Mouse (Mus musculus) embryonic fibroblast, embryonic 13.5 days (primary cell): Measurements from ENCODE around the gene Arpc2. TPM values are rescaled to one million over a fixed set of nuclear protein-coding genes. Genes with fewer than 3 reads are reported as not detected.

Experiments used
- H3K27ac ChIP-seq: 2 replicates; pipeline ENCODE4 v1.5.1; 2012; ENCODE audit warnings: low read length, control low read depth, inconsistent platforms; ENCODE audit not compliant: insufficient read depth
- H3K4me1 ChIP-seq: 2 replicates; pipeline ENCODE4 v1.6.1; 2011; ENCODE audit warnings: low read length; ENCODE audit not compliant: control insufficient read depth, insufficient read depth
- H3K4me3 ChIP-seq: 2 replicates; pipeline ENCODE4 v1.5.1; 2011; ENCODE audit warnings: mild to moderate bottlenecking, control low read depth, low read length; ENCODE audit not compliant: insufficient read depth
- CTCF ChIP-seq: IDR thresholded peaks from 2 replicates; pipeline ENCODE4 v1.5.1; 2011; ENCODE audit warnings: mild to moderate bottlenecking, control low read depth, low read length, moderate library complexity, borderline replicate concordance; ENCODE audit not compliant: insufficient read depth
- POLR2A ChIP-seq: IDR thresholded peaks from 2 replicates; pipeline ENCODE4 v1.6.1; 2011; ENCODE audit warnings: low read depth, mild to moderate bottlenecking, control low read depth, low read length, moderate library complexity
- polyA plus RNA-seq: library from polyadenylated mRNA; stranded (reverse); fragments of >200 nt; gene quantifications from 2 replicates; pipeline ENCODE4 v1.2.4, GENCODE M21; 2011; ENCODE audit warnings: low read depth; ENCODE audit not compliant: missing spikeins, insufficient read length

Arpc2 gene
- polyA plus RNA-seq, 1 experiment: 446 TPM

DNA sequence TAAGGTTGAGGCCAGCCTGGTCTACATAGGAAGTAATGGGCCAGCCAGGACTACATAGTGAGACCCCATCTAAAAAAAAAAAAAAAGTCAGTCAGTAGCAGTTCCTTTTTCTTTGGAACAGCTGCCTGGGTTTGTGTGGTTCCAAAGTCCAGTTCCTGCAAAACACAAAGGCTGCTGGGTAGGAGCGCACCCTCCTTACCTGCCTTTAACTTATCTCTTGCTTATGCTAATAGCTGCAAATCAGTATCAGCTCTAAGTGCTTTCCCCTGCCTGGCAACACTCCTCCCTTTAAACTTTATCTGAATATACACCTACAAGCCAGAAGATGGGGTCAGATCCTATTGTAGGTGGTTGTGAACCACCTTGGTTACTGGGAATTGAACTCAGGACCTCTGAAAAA lies 71.3 kb downstream of the Arpc2 start:
- H3K27ac ChIP-seq: no peak overlapping the region
- H3K4me3 ChIP-seq: no peak overlapping the region
- H3K4me1 ChIP-seq: peaks cover 5% of the 10 kb centered on the region; the same call in 1 of the 2 replicates
- no peak for TF ChIP-seq CTCF
- TF ChIP-seq POLR2A: no peak

DNA sequence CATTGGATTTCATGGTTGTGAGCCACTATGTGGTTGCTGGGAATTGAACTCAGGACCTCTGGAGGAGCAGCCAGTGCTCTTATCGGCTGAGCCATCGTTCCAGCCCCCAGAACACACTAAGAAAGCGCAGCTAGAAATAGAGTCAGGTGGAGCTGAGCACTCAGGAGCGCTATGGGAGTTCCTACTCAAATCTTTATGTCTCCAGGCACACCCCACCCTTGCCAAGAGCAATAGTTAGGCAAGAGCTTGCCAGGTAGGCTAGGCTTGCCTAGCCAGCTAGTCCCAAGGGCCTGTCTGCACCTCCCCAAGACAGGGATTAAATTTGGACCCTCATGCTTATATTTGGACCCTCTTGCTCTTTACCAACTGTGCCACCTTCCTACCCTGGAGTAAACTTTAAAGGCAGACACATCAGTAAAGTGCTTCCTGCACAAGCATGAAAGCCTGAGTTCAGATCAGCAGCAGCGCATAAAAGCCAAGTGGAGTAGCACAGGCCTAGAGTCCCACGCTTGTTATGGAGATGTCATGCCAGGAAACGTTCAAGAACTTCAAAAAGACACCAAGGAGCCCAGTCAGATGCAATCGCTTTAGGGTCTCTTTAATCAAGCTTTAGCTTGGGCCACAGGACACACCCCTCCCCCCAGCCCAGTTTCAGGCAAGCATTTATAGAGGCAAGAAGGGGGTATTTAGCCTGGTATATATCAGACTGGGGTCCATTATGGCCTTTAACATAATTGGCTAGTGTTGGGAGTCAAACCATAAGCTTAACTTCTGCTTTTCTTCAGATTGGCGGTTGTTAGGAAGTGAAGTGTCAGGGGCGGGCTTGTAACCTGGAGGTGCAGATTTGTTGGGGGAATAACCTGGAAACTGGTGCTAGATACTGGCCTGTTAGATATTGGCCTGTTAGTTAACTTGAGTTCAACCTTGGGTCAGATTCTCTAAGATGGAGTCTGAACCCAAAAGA lies 72.4 kb downstream of the Arpc2 start:
- H3K4me3 ChIP-seq: no peak overlapping the region
- TF ChIP-seq CTCF (no peak), POLR2A (no peak)

DNA sequence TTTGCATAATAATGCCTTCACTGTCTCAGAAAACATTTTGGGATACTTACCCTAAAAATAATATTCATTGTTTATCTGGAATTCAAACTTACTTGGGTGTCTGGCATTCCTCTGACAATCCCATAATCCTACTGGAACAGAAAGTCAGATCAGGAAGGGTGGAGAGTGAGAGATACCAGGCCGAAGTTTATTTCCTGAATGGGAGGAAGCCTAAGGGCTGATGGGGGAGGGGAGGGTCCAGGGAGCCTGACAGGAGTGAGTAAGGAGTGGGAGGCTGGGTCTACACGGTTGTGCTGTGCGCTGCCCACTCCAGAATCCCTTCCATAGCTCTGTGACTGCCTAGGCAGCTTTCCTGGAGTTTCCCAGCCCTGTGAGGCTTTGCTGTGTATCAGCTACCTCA lies 73.9 kb downstream of the Arpc2 start:
- H3K4me1 ChIP-seq: peaks cover 3% of the 10 kb centered on the region; the same call in 1 of the 2 replicates
- no peak overlapping the region for H3K4me3 ChIP-seq
- TF ChIP-seq POLR2A (no peak), CTCF (no peak)
- H3K27ac ChIP-seq: no peak overlapping the region

More for the DNA sequence above, 72.4 kb downstream of the Arpc2 start:
- Histone ChIP-seq H3K4me1 (peaks cover 3% of the 10 kb centered on the region; the same call in 1 of the 2 replicates), H3K27ac (no peak overlapping the region)

DNA sequence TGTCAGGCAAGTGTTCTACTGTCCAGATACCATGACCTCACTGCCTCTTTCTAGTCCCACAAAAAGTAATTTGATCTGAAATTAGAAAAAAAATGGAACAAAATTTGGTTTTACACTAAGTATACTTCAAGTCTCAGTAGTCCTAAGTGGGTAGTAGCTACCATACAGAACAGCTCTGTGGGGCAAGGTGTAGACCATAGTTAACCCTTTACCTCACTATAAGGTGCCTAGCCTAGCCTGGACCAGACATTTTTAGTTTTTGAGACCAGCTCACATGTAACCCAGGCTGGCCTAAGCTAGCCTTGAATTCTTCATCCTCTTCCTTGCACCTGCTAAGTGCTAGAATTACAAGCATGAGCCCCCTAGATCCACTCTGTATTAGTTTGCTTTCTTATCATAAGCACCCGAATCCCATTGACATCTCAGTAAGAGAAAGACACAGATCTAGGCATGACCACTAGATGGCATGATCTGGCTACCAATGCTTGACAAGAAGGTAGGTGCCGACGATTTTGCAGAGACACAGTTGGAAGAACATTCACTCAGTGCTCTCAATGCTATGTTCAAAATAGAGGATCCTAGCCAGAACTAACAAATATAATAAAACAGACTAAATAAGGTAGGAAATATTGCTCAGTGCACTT lies 77.3 kb downstream of the Arpc2 start:
- no peak overlapping the region for H3K27ac ChIP-seq
- H3K4me1 ChIP-seq: no peaks in the 10 kb centered on the region
- no peak overlapping the region for H3K4me3 ChIP-seq
- no peak for TF ChIP-seq POLR2A
- TF ChIP-seq CTCF: peak; percentile 37; the same call in 1 of the 2 replicates

DNA sequence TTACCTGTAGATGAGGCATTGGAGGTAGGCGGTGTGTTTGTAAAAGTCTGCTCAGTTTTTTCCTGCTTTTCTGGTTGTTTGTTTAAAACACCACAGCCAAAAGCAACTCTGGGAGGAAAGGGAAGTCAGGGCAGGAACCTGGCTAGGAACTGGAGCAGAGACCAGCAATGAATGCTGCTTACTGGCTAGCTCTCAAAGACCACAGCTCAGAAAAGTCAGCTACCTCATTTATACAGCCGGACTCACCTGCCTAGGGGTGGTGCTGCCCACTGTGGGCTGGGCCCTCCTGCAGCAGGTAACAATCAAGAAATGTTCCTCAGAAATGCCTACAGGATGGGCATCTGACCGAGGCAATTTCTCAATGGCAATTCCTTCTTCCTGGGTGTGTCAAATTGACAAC lies 78.9 kb downstream of the Arpc2 start:
- no peak overlapping the region for H3K4me3 ChIP-seq
- no peaks in the 10 kb centered on the region for H3K4me1 ChIP-seq
- TF ChIP-seq CTCF: no peak
- no peak for TF ChIP-seq POLR2A
- H3K27ac ChIP-seq: no peak overlapping the region

DNA sequence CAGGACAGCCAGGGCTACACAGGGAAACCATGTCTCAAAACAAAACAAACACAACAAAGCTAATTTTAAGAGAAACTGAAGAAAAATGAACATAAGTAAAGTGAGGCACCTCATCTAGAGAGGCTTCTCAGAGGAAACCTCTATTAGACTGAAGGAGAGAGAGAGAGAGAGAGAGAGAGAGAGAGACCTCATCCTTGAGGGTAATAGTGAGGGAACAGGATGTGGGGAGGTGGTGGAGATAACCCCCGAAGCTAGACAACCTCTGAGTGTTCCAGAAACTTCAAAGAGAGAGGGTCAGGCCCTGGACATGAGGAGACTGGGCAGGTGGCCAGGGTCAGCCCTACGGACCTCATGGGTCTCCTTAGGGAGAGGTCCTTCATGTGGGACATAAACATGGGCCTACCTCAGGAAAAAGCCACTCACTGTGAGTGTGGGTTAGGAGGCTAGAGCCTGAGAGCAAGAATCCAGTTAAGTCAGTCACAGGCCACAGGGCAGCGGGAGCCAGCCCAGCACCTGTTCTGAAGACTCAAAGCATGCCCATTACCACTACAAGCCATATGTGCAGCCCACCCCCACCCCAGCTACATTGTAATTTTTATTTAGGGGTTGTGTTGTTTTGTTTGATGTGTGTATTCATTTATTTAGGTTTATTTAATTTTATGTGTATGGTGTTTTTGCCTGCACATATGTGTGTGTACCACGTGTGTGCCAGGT lies 80.4 kb downstream of the Arpc2 start:
- Histone ChIP-seq H3K4me1 (no peaks in the 10 kb centered on the region), H3K4me3 (no peak overlapping the region), H3K27ac (no peak overlapping the region)
- TF ChIP-seq POLR2A (no peak), CTCF (no peak)

Other genes starting within 250 kb of the Arpc2 start
- 122 and 198 TPM in 2 replicates for gene Tns1, start 111.6 kb upstream of the Arpc2 start, polyA plus RNA-seq
- gene Rufy4, start 110.5 kb upstream of the Arpc2 start, polyA plus RNA-seq: 0.56 TPM in 1 of 2 replicates, not detected in the other
- gene Cxcr2, start 82.1 kb upstream of the Arpc2 start, polyA plus RNA-seq: not detected in 2 replicates
- not detected in 2 replicates for gene Cxcr1, start 41.5 kb upstream of the Arpc2 start, polyA plus RNA-seq
- 0.92 and 1.3 TPM in 2 replicates for gene Gpbar1, start 42.5 kb downstream of the Arpc2 start, polyA plus RNA-seq
- gene Aamp, start 48.7 kb downstream of the Arpc2 start, polyA plus RNA-seq: 85.7 and 90.3 TPM in 2 replicates
- gene Pnkd, start 48.8 kb downstream of the Arpc2 start, polyA plus RNA-seq: 19.6 and 21.5 TPM in 2 replicates
- gene Tmbim1, start 69.5 kb downstream of the Arpc2 start, polyA plus RNA-seq: 88.6 and 115 TPM in 2 replicates
- 3.6 and 3.7 TPM in 2 replicates for gene Catip, start 126.0 kb downstream of the Arpc2 start, polyA plus RNA-seq
- 1.1 TPM in 1 of 2 replicates, not detected in the other for gene Slc11a1, start 139.1 kb downstream of the Arpc2 start, polyA plus RNA-seq
- 58.6 and 78.6 TPM in 2 replicates for gene Ctdsp1, start 155.4 kb downstream of the Arpc2 start, polyA plus RNA-seq
- gene Vil1, start 173.3 kb downstream of the Arpc2 start, polyA plus RNA-seq: not detected in 2 replicates